Mouse (Mus musculus) testis, adult 2 months (tissue): ENCODE data around the gene Ppp2r2c.

Experiments
- CTCF ChIP-seq: fragments of 200-500 bp; IDR thresholded peaks from 2 replicates; pipeline ENCODE4 v1.5.1; 2012; ENCODE audit warnings: low read depth, mild to moderate bottlenecking, inconsistent platforms, low read length, moderate library complexity; ENCODE audit not compliant: control insufficient read depth, insufficient read depth, insufficient replicate concordance
- POLR2A ChIP-seq: fragments of 200-500 bp; IDR thresholded peaks from 2 replicates; pipeline ENCODE4 v1.6.1; 2012; ENCODE audit warnings: low read depth, mild to moderate bottlenecking, inconsistent platforms, low read length, moderate library complexity; ENCODE audit not compliant: control insufficient read depth

DNA sequence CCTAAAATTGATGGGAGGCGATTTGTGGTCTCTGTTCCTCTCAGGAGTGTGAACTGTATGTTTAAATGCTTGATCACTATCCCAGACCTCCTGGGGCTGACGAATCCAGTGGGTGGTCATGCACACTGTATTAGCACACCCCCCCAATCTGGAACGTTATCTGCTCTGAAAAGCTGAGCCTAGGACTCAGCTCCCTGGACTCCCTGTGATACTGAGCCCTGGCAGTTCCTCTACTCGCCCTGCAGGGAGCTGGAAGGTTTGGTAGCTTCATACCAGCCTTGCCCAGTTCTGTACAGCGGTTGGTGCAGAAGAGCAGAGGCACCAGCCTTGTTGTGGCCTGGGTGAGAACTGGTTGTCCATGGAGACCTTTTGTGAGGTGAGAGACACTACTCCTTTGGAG is 31.1 kb downstream of the Ppp2r2c start:
- TF ChIP-seq CTCF (no peak), POLR2A (no peak)
